Mouse (Mus musculus): ENCODE measurements around the gene Astn2. TPM values are rescaled to one million over a fixed set of nuclear protein-coding genes. Genes with fewer than 3 reads are reported as not detected.

Astn2 gene
- polyA plus RNA-seq, 1 experiment from 2014 or later, result 0.01 TPM

GRCm38 (mm10) chr4:66312733-66313132 lies 91.7 kb downstream of the Astn2 start:
- Histone ChIP-seq H3K27me3 (no peaks in the 10 kb centered on the region), H3K4me2 (no peak overlapping the region), H3K4me1 (replicated peaks) (no peaks in the 10 kb centered on the region), H3K4me3 (replicated peaks) (no peak overlapping the region), H3K9me3 (replicated peaks) (no peaks in the 10 kb centered on the region), H3K27ac (replicated peaks) (no peak overlapping the region), H3K36me3 (replicated peaks) (no peaks in the 10 kb centered on the region), H3K9ac (no peak overlapping the region)
- no peak for ATAC-seq (ENCODE audit: insufficient read depth)
- WGBS (ENCODE audit: insufficient replicate concordance), result 51% methylated on average over 1 of the region's 1 CpGs

- ATAC-seq (ENCODE audit: insufficient read depth), result no peak
- Histone ChIP-seq H3K4me2 (no peak overlapping the region), H3K27ac (replicated peaks) (no peak overlapping the region), H3K4me3 (replicated peaks) (no peak overlapping the region), H3K27me3 (no peaks in the 10 kb centered on the region), H3K4me1 (replicated peaks) (no peaks in the 10 kb centered on the region), H3K36me3 (replicated peaks) (no peaks in the 10 kb centered on the region), H3K9me3 (replicated peaks) (no peaks in the 10 kb centered on the region), H3K9ac (no peak overlapping the region)
- 71% methylated on average over 7 of the region's 7 CpGs for WGBS (ENCODE audit: insufficient replicate concordance)
Observed at GRCm38 (mm10) chr4:66310315-66311020, 93.9 kb downstream of the Astn2 start.

- H3K4me1 ChIP-seq (replicated peaks), result no peaks in the 10 kb centered on the region
- no peak overlapping the region for H3K4me3 ChIP-seq (replicated peaks)
- no peaks in the 10 kb centered on the region for H3K9me3 ChIP-seq (replicated peaks)
- WGBS (ENCODE audit: insufficient replicate concordance), result 58% methylated on average over 6 of the region's 6 CpGs
- ATAC-seq (ENCODE audit: insufficient read depth), result no peak
- no peak overlapping the region for H3K27ac ChIP-seq (replicated peaks)
- H3K9ac ChIP-seq, result no peak overlapping the region
- no peaks in the 10 kb centered on the region for H3K36me3 ChIP-seq (replicated peaks)
- H3K27me3 ChIP-seq, result no peaks in the 10 kb centered on the region
- no peak overlapping the region for H3K4me2 ChIP-seq
Observed at GRCm38 (mm10) chr4:66306377-66306776, 98.0 kb downstream of the Astn2 start.

GRCm38 (mm10) chr4:66302686-66303310 lies 101.6 kb downstream of the Astn2 start:
- Histone ChIP-seq H3K4me2 (no peak overlapping the region), H3K9ac (no peak overlapping the region), H3K4me3 (replicated peaks) (no peak overlapping the region), H3K27ac (replicated peaks) (no peak overlapping the region), H3K4me1 (replicated peaks) (no peaks in the 10 kb centered on the region), H3K36me3 (replicated peaks) (no peaks in the 10 kb centered on the region), H3K27me3 (no peaks in the 10 kb centered on the region), H3K9me3 (replicated peaks) (no peaks in the 10 kb centered on the region)
- 53% methylated on average over 7 of the region's 7 CpGs for WGBS (ENCODE audit: insufficient replicate concordance)
- ATAC-seq (ENCODE audit: insufficient read depth), result no peak

GRCm38 (mm10) chr4:66285034-66285433 lies 119.4 kb downstream of the Astn2 start:
- H3K27ac ChIP-seq (replicated peaks), result no peak overlapping the region
- H3K9ac ChIP-seq, result no peak overlapping the region
- H3K36me3 ChIP-seq (replicated peaks), result no peaks in the 10 kb centered on the region
- no peak for ATAC-seq (ENCODE audit: insufficient read depth)
- no peak overlapping the region for H3K4me2 ChIP-seq
- no peaks in the 10 kb centered on the region for H3K4me1 ChIP-seq (replicated peaks)
- no peaks in the 10 kb centered on the region for H3K27me3 ChIP-seq
- H3K4me3 ChIP-seq (replicated peaks), result no peak overlapping the region
- no peaks in the 10 kb centered on the region for H3K9me3 ChIP-seq (replicated peaks)

GRCm38 (mm10) chr4:66276096-66276495 lies 128.3 kb downstream of the Astn2 start:
- no peaks in the 10 kb centered on the region for H3K9me3 ChIP-seq (replicated peaks)
- no peaks in the 10 kb centered on the region for H3K27me3 ChIP-seq
- ATAC-seq (ENCODE audit: insufficient read depth), result no peak
- 51% methylated on average over 4 of the region's 4 CpGs for WGBS (ENCODE audit: insufficient replicate concordance)
- no peak overlapping the region for H3K4me3 ChIP-seq (replicated peaks)
- H3K36me3 ChIP-seq (replicated peaks), result no peaks in the 10 kb centered on the region
- no peak overlapping the region for H3K4me2 ChIP-seq
- H3K27ac ChIP-seq (replicated peaks), result no peak overlapping the region
- no peaks in the 10 kb centered on the region for H3K4me1 ChIP-seq (replicated peaks)
- no peak overlapping the region for H3K9ac ChIP-seq

GRCm38 (mm10) chr4:66271550-66272117 lies 132.8 kb downstream of the Astn2 start:
- H3K9me3 ChIP-seq (replicated peaks), result no peaks in the 10 kb centered on the region
- H3K27me3 ChIP-seq, result no peaks in the 10 kb centered on the region
- no peak overlapping the region for H3K4me3 ChIP-seq (replicated peaks)
- ATAC-seq (ENCODE audit: insufficient read depth), result no peak
- H3K4me1 ChIP-seq (replicated peaks), result no peaks in the 10 kb centered on the region
- WGBS (ENCODE audit: insufficient replicate concordance), result 57% methylated on average over 6 of the region's 6 CpGs
- H3K36me3 ChIP-seq (replicated peaks), result no peaks in the 10 kb centered on the region
- H3K9ac ChIP-seq, result no peak overlapping the region
- H3K27ac ChIP-seq (replicated peaks), result no peak overlapping the region
- H3K4me2 ChIP-seq, result no peak overlapping the region

GRCm38 (mm10) chr4:66264031-66264430 lies 140.4 kb downstream of the Astn2 start:
- no peaks in the 10 kb centered on the region for H3K9me3 ChIP-seq (replicated peaks)
- 67% methylated on average over 4 of the region's 4 CpGs for WGBS (ENCODE audit: insufficient replicate concordance)
- no peaks in the 10 kb centered on the region for H3K4me1 ChIP-seq (replicated peaks)
- H3K4me2 ChIP-seq, result no peak overlapping the region
- H3K27me3 ChIP-seq, result no peaks in the 10 kb centered on the region
- no peaks in the 10 kb centered on the region for H3K36me3 ChIP-seq (replicated peaks)
- H3K4me3 ChIP-seq (replicated peaks), result no peak overlapping the region
- no peak overlapping the region for H3K27ac ChIP-seq (replicated peaks)
- ATAC-seq (ENCODE audit: insufficient read depth), result no peak
- H3K9ac ChIP-seq, result no peak overlapping the region

- H3K9ac ChIP-seq, result no peak overlapping the region
- WGBS (ENCODE audit: insufficient replicate concordance), result 62% methylated on average over 3 of the region's 3 CpGs
- no peak for ATAC-seq (ENCODE audit: insufficient read depth)
Observed at GRCm38 (mm10) chr4:66261276-66261675, 143.1 kb downstream of the Astn2 start.

GRCm38 (mm10) chr4:66258905-66259304 lies 145.5 kb downstream of the Astn2 start:
- Histone ChIP-seq H3K4me1 (replicated peaks) (no peaks in the 10 kb centered on the region), H3K4me2 (no peak overlapping the region), H3K9ac (no peak overlapping the region), H3K36me3 (replicated peaks) (no peaks in the 10 kb centered on the region), H3K27me3 (no peaks in the 10 kb centered on the region), H3K27ac (replicated peaks) (no peak overlapping the region), H3K9me3 (replicated peaks) (no peaks in the 10 kb centered on the region), H3K4me3 (replicated peaks) (no peak overlapping the region)
- 53% methylated on average over 2 of the region's 2 CpGs for WGBS (ENCODE audit: insufficient replicate concordance)
- no peak for ATAC-seq (ENCODE audit: insufficient read depth)

More at GRCm38 (mm10) chr4:66261276-66261675, 143.1 kb downstream of the Astn2 start:
- H3K4me2 ChIP-seq, result no peak overlapping the region
- H3K27ac ChIP-seq (replicated peaks), result no peak overlapping the region
- no peaks in the 10 kb centered on the region for H3K9me3 ChIP-seq (replicated peaks)
- H3K36me3 ChIP-seq (replicated peaks), result no peaks in the 10 kb centered on the region
- H3K4me3 ChIP-seq (replicated peaks), result no peak overlapping the region
- no peaks in the 10 kb centered on the region for H3K27me3 ChIP-seq
- H3K4me1 ChIP-seq (replicated peaks), result no peaks in the 10 kb centered on the region

GRCm38 (mm10) chr4:66254695-66255492 lies 149.5 kb downstream of the Astn2 start:
- Histone ChIP-seq H3K4me2 (no peak overlapping the region), H3K9me3 (replicated peaks) (no peaks in the 10 kb centered on the region), H3K27me3 (no peaks in the 10 kb centered on the region), H3K27ac (replicated peaks) (no peak overlapping the region), H3K9ac (no peak overlapping the region), H3K36me3 (replicated peaks) (no peaks in the 10 kb centered on the region), H3K4me3 (replicated peaks) (no peak overlapping the region), H3K4me1 (replicated peaks) (no peaks in the 10 kb centered on the region)
- WGBS (ENCODE audit: insufficient replicate concordance), result 60% methylated on average over 4 of the region's 4 CpGs
- no peak for ATAC-seq (ENCODE audit: insufficient read depth)
